Mouse (Mus musculus) ovary, adult 18-20 months (tissue): ENCODE data around the gene Klhdc1.

Experiments
- DNase-seq: peaks from one replicate; pipeline ENCODE4 v3.0.0; 2022; ENCODE audit warnings: low spot score, mixed read lengths

Klhdc1 gene

DNA sequence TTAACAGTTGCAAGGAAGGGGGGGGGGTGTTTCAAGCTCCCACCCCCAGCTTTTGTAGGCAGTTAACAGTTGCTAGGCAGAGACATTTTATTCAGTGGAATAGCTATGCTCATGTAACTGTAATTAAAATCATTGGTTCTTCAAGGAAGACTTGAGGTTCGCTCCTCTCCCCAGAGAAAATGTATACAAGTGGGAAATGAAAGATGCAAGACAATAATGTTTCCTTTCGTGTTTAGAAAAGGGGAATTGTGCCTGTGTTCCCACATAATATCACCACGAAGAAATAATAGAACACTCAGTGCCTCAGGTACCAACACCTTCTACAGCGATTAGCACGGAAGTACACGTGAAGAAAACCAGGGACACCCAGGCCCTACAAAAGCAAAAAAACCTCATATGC is at the start of gene Klhdc1:
Gene Klhdc1, plus strand, starts transcription at position 301 of the 400 bp plus-strand sequence.
- no peak for DNase-seq

DNA sequence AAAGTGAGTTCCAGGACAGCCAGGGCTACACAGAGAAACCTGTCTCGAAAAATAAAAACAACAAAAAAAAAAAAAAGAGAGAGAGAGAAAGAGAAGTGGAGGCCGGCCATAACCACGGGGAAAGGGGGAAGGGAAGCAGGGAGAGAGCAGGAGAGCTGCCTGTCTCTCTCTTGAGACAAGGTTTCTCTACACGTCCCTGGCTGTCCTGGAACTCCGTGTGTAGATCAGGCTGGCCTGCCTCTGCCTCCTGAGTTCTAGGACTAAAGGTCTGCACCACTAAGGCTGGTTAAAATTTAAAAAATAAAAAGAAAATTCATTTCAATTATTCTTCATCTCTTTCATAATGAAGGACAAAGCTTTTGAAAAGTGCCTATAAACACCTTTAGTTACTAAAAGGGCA is 49.6 kb upstream of the Klhdc1 start:
- DNase-seq: no peak

DNA sequence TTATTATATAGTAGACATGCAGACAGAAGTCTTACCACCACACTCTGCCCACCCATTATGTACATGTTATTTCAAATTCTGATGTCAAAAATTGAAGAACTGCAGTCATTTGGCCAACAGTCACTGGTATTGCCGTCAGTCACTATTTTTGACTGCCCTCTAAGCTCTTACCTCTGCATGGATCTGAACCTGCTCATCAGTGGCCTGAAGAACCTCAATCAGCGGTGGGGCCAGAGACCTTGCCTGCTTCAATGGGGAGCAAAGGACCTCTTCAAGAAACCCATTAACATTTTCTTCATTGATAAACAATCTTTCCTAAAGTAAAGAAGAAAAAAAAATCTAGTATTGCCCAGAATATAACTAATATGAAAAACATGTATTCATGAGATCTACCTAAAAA is 48.3 kb upstream of the Klhdc1 start:
- DNase-seq: no peak

DNA sequence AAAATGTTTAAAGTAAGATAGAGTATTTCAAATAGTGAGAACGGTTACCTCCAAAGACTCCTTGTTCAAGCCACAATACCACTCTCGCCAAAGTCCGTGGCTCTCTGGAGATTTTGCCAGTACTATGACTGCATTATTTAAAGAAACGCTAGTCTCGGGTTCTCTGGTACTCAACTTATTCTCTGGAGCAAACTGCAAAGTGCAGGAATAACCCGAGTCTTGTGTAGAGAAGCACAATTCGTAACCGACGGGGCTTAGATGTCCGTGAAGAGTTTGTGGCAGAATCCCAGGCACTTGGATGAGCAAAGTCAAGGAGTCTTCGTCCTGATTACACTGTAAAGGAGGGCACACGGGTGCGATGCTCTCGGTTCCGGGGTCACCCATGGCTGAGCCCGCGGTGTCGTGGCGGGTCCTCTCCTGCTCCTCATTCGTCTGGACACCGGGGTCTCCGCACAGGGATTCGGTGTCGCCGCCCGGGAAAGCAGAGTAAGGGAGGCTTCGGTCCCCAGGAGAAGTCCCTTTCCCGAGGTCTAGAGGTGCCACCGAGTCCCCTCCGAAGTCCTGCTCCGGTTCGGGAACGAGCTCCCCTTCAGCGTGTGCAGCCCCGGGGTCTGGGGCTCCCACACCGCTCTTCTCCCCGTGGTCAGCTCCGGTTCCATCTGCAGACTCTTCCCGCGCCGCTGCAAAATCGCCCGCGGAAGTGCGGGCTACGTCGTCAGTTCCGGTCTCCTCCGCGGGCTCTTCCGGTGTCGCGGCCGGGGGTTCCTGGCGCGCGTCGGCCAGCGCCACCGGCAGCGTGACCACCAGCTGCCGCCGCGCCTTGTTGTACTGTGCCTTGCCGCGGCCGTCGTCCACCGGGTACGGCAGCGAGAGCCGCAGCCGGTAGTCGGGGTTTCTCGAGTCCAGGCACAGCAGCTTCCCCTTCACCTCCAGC is 44.3 kb upstream of the Klhdc1 start, which contains the start of gene Gm49383:
Gene Gm49383, minus strand, starts transcription at position 661 of the 934 bp plus-strand sequence.
- DNase-seq: peak; percentile 38

DNA sequence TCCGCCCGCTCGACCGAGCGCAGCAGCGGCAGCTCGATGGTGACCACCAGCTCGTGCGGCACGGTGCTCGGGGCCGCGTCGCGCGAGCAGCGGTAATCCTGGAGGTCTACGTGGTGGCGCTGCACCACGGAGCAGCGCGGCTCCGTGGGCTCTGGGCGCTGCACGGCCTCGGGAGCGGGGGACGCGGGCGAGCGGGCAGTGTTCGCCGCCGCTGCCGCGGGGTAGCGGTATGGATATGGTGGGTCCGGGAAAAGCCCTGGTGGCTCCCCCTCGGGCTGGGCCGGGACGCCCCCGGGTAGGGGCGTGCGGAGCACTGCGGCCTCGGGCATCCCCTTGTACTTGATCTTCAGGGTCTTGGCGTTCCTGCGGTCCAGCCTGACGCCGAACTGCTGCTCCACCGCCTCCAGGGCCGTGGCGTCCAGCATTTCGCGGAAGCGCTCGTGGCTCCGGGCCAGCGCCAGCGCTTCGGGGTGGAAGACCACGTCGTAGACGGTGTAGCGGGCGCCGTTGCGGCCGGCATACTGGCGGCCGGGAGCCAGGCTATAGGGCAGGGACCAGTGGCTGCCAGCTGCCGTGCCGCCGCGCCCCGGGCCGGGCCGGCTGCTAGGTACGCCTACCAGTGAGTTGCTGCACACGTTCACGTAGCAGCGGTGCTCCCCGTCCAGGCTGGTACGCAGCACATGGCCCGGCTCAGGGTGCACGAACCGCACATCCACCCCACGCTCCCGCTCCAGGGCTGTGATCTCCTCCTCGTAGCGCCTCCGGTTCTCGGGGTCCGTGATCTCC is 43.4 kb upstream of the Klhdc1 start:
- DNase-seq: peak; percentile 19

DNA sequence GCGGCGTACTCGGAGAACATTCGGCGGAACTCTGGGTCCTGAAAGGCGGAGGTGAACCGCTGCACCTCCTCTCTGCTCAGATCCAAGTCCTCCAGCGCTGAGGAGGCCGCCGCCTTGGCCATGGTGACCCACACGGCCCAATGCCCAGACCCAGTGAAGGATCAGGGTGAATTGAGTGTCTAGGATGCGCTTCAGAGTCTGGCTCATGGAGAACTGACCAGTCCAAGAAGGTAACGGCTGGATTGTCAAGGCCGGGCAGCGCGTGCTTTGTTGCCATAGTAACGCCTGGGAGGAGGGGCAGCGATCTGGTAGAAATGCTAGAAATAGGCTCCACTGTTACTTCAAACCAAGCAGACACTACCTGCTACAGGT is 42.8 kb upstream of the Klhdc1 start, which contains the start of gene Dnaaf2:
Gene Dnaaf2, minus strand, starts transcription at position 266 of the 372 bp plus-strand sequence.
- peak; percentile 73 for DNase-seq

DNA sequence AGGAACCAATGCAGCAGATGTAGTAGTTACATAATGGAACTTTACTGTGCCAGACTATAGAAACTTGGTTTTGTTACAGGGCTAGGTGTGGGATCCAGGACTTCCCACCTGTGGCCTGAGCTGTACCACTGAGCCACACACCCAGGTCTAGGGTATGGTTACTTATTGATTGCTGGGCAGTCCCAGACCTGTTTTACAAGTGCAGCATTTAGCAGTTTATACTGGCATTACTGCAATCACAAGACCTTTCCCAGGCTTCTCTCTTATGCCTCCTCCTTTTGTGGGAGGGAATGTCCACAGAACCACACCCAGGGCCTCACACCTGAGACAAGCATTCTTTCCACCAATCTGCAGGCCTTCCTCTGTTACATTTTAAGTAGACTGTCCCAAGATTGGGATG is 42.0 kb upstream of the Klhdc1 start:
- no peak for DNase-seq

DNA sequence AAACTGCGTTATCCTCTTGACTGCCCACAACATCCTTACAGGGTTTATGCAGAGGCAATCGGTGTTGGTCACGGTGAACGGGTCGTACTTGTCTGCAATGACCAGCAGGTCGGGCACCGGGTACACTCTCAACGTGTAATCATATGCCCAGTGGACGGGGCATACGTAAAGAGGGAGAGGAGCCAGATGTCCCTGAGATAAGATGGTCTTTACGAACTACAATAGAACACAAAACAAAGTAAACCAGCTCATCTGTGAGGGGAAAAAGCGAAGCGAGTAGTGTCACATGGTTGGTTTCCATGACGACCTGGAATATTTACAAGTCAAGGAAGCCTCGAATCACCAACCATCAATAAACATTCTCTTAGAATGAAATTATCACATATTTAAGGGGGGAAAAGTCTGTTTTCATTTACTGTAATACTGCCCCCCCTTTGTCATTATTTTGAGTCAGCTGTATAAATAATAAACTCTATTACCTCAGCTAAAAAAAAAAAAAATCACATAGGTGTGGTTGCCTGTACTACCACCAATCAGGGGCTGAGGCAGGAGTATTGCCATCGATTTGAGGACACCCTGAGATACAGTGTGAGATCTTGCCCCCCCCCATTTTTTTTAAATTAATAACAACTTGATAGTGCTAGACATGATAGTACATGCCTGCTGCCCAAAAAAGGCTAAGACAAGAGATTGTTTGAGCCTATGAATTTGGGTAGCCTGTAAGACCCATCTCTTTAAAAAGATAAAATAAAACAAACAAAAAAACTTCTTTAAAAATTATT is 36.7 kb upstream of the Klhdc1 start, which contains the start of gene Gm49384:
Gene Gm49384, minus strand, starts transcription at position 216 of the 782 bp plus-strand sequence.
- no peak for DNase-seq

DNA sequence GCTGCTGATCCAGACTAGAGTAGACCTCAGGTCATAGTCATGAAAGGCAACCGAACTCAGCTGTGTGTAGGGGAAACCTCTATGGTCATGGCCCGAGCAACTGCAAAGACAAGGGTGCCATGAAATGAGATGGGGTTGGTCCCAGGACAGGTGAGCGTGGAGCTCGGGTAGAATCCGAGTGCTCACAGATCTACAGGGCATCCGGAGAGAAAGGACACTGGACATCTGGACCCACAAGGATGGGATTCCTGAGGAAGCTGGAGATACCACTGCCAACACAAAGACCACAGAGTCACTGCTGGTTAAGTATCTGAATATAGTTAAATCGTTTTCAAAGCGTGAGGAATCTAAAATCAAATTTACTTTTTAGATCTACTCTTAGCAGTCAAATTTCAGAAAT is 33.6 kb upstream of the Klhdc1 start:
- DNase-seq: no peak

DNA sequence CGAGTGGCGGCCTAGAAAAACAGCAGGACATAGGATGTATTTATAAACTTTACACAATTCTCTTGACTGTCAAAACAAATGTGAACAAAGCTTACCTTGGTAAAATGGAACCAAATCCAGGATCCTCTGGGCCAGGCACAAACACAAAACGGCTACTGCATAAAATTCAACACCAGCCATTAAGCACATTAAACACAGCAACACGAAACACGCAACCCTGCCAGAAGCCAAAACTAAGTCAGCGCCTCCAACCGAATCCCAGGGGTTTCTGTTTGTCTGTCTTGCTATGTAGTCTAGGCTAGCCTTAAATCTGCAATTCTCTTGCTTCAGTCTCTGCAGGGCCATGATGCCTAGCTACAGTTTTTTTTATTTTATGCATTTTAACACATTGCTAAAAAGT is 33.0 kb upstream of the Klhdc1 start:
- DNase-seq: no peak

DNA sequence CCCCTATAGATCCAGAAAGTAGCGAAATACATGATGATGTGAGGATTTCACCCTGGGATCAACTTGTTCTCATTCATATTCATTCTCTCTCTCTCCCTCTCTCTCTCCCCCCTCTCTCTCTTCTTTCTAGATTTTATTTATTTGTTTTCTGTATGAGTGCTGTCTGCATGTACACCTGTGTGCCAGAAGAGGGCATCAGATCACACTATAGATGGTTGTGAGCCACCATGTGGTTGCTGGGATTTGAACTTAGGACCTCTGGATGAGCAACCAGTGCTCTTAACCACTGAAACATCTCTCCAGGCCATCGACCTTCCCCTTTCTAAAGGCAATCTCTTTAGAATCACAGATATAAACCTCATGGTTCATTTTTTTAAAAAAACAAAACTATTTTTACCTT is 32.5 kb upstream of the Klhdc1 start:
- no peak for DNase-seq

DNA sequence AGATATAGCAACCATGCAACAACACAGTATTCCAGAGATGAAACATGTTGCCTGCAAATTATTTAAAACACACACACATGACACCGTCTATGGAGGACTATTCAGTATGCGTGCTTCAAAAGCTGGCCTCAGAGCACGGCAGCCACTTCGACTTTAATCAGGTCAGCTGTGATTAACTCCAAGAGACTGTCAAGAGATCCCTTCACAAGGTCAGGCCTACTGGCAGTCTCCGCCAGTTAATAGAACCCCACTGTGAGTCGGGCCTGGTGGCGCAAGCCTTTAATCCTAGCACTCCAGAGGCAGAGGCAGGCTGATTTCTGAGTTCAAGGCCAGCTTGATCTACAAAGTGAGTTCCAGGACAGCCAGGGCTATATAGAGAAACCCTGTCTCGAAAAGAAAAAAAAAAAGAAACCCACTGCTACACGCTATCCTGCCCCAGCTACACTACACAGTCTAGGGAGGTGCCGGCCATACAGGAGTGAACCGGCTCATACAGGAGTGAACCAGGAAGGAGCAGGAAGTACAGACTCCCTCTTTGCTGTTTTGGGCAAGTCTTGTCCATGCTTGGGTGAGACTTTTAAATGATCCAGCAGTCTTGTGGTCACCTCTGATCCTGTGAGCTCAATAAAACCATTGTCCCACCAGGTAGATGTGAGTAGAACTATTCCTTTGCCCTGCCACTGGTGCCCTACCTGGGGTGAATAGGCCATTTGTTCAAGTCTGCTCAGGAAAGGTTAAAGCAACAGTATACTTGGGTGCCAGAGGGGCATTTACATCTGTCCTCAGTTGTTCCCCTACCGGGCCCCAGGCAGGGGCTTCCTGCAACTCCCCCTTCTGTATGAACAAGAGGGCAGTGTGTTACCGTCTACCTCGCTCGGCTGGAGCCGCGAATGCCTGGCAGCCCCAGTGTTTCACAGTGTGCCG is 30.7 kb upstream of the Klhdc1 start:
- no peak for DNase-seq

DNA sequence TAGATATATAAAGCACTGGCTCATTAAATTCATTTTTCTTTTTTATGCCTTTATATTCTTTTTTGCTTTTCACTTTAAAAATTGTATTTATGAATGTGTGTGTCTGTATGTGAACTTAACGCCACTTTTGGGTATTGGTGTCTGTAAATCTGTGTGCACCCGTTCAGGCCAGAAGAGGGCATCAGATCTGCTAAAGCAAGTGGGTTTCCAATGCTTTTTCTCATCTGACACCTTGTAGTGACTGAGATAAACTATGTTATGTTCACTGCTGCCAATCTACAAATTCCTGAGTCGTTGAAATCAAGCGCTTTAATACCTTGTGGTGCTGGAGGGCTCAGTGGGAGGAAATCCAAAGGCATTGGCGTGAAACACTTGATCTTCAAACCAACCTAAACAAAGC is 29.9 kb upstream of the Klhdc1 start:
- no peak for DNase-seq

DNA sequence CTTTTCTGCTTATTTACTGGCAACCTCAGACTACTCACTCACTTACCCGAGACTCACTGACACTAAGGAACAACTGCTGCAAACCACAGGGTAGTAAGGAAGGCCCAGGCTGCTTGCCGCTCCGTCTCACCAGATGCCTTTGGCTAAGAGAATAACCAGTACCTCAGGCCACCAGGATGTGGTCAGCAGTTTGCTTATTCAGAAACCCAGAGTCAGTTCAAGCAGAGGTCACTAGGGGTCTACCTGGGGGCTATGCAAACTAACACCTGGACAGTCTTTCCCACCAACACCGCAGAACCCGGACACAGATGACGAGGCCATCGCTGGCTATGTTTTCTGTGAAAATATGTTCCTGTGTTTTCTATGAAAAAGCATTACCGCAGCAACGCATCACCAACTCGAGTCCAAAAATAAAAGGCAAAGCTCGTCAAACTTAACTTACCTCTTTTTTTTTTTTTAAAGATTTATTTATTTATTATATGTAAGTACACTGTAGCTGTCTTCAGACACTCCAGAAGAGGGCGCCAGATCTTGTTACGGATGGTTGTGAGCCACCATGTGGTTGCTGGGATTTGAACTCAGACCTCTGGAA is 27.7 kb upstream of the Klhdc1 start:
- DNase-seq: no peak

DNA sequence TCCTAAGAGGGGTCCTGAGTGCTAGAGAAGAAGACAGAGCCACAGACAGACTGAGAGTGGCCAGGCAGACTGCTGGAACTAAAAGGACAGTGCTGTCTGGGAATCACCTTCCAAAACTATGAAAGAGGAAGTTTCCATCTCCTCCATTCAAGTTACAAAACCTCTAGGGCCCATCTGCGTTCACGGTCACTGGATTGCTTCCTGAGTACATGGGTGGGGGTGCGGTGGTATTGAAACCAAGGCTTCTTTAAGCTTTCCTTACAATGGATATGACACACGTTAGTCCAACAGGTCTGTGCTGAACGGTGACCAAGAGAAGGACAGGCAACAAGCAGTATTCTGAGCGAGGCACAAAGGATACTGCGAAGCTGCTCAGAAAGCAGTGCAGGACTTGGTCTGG is 26.6 kb upstream of the Klhdc1 start:
- DNase-seq: no peak

DNA sequence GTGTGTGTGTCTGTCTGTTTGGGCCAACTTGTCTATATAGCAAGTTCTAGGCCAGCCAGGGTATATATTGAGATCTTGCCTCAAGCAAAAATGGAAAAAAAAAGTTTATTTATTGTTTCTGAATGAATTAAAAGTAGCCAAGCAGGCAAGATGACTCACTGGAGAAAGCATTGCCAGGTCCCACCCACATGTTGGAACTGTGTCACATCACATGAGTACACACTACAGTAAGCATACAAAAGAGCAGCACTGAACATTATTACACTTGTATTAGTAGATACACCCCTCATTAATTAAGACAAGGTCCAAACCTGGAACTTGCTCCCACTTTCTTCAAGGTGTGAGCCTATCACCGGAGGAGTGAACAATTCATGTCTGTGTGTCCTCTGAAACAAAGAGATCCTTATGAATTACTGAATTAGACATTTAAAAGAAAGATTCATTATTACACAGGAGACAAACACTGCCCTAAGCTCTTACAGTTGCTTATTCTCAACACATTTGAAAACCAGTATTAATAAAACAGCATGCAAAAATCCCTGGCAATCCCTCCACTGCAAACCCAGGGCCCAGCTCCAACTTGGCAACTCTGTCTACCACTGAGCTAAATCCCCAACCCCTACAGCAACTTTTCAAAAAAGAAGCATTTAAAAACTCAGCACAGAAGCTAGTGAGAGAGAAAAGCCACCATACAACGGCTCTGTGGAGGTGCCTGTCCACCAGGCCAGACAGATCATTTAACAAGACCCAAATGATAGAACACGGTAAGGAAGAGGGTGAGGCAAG is 25.8 kb upstream of the Klhdc1 start:
- peak; percentile 33 for DNase-seq

DNA sequence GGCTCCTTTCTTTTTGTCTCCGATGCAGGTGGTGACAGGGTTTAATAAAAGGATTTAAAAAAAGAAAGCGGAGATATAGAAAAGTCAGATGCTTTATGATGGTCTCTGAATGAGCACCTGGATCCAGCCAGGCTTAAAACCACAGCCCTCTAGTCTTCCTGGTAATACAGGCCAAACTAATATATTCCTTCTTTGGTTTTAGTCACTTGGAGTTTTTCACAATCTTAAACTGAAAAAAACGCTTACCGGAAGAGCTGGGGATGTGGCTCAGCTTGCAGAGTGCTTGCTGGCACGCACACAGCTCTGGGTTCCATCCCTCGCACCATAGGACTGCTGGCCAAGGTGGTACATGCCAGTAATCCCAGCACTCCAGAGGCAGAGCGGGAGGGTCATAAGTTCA is 24.4 kb upstream of the Klhdc1 start:
- DNase-seq: no peak

DNA sequence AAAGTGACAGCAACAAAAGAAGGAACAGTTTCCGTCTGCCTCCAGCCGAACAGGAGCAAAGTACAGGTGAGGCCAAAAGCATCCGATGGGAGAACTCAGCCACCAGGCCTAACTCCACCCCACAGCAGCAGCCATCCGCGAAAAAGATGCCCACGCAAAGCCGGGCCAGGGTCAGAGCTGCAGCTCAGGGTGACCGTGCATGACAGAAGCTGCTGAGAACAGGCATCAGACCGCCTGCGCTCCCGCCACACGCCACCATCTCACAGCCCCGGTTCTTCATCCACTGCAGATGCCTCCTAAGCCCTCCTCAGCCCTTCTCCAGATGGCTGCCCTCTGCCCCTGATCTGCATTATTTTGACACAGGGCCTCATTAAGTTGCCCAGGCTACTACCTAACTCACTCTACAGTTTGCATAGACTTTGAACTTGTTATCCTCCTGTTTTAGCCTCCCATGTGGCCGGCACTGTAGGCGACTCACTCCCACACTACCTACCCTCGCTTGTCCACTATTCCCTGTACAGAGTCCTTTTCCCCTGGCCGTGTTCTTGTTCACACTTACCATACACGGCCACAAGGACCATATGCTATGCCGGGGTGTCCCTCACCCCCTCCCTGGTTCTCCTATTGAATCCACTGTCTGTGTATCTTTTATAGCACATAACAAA is 20.2 kb upstream of the Klhdc1 start:
- no peak for DNase-seq

DNA sequence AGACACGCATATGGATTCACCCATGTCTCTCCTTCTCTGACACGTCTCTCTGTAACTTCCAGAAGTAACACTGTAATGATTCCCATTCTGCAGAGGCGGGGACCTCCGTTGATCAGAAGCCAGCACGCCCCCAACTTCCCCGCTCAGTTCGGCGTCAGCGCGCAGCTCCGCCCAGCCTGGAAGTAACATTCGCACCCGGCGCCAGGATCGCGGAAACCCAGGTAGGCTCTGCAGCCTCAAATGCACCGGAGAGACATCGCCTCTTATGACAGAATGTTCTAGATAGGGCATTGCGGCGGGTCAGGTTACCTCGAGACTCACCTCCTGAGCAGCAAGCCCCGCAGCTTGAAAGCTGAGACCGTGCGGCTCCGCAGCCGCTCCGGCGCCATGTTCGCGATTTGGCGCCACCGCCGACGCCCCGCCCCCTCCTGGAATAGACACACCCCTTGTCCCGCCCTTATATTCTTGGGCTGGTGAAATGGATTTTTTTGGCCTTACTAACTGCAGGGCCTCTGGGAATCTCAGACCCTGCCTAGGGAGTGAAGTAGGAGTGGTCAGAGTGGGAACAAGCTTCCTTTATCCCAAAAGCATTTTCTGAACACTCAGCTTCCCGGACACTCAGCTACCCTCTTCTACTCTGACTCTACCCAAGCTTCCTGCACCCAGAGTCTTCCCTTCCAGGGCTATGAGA is 13.1 kb upstream of the Klhdc1 start, which contains the start of gene Pole2:
Gene Pole2, minus strand, starts transcription at position 420 of the 691 bp plus-strand sequence.
- peak; percentile 73 for DNase-seq
